Mouse (Mus musculus) heart, adult 9 months (tissue): ENCODE measurements around the gene Il1f9.
A peak's percentile ranks its signal among the peaks of the same experiment; 100 is the strongest.
"Not testable (repeated sequence)": the region's sequence is repeated elsewhere in the genome, so short reads cannot be mapped to it uniquely, and the experiment has no call there.

Experiments
- DNase-seq, 2 experiments: peaks; one replicate each; pipeline ENCODE4 v3.0.0; 2022; ENCODE audit warnings: low spot score in 2 of 2

Il1f9 gene

GRCm38 (mm10) chr2:24186176-24186575 is at the start of gene Il1f9:
Gene Il1f9, plus strand, starts transcription at chr2:24186476.
- DNase-seq: no peak

- DNase-seq: no peak
These were observed 33.4 kb upstream of the Il1f9 start, which contains the start of gene Il1f8 for GRCm38 (mm10) chr2:24152861-24153260. Gene Il1f8, plus strand, starts transcription at chr2:24153161.

- DNase-seq: not testable (repeated sequence)
These were observed 4.5 kb upstream of the Il1f9 start for GRCm38 (mm10) chr2:24181683-24182331.

GRCm38 (mm10) chr2:24182423-24183147 is 3.7 kb upstream of the Il1f9 start:
- DNase-seq: not testable (repeated sequence)

GRCm38 (mm10) chr2:24184092-24184491 is 2.2 kb upstream of the Il1f9 start:
- not testable (repeated sequence) for DNase-seq

- DNase-seq: no peak
These were observed 1.3 kb downstream of the Il1f9 start for GRCm38 (mm10) chr2:24187585-24187984.

- DNase-seq: no peak
These were observed 1.9 kb downstream of the Il1f9 start for GRCm38 (mm10) chr2:24188189-24188588.

- DNase-seq: no peak
These were observed 28.8 kb downstream of the Il1f9 start, which contains the start of gene Il1f6 for GRCm38 (mm10) chr2:24215118-24215517. Gene Il1f6, plus strand, starts transcription at chr2:24215418.

GRCm38 (mm10) chr2:24227191-24227590 is 40.9 kb downstream of the Il1f9 start:
- peak; percentile 8 for DNase-seq
